ENCODE assay signal across 24 mouse cellular contexts in genomic region chr4:46607601-46608000, GRCm38 (mm10). TPM values are rescaled to one million over a fixed set of nuclear protein-coding genes. Genes with fewer than 3 reads are reported as not detected.
A peak's percentile ranks its signal among the peaks of the same experiment; 100 is the strongest.
DNase-seq lines count a peak whose midpoint lies in the region; ATAC-seq and TF ChIP-seq lines count a peak whose summit lies in the region.
"Had no signal": no experiment of that assay in that cellular context is flagged by ENCODE, and none has a peak within 500 bp of the region (broad histone marks: within the 10 kb centered on the region; RNA-seq: fewer than 3 reads in every experiment).

No protein-coding gene starts in this region.

- H3K4me3 ChIP-seq in hindbrain, postnatal 0 days (ENCODE audit: low read length) = no peak overlapping the region
- H3K4me3 ChIP-seq in hindbrain, embryonic 13.5 days = no peak overlapping the region
- H3K4me3 ChIP-seq in megakaryocyte, embryonic 14.5 days (replicated peaks) = peak overlapping the region; percentile 59
- H3K4me3 ChIP-seq in midbrain, embryonic 11.5 days (ENCODE audit: low read depth, low read length) = no peak overlapping the region
- H3K4me3 ChIP-seq: embryonic facial prominence, embryonic 12.5 days; erythroblast, embryonic 14.5 days; hindbrain, embryonic 12.5 days; intestine, embryonic 15.5 days; kidney, embryonic 15.5 days; liver, embryonic 15.5 days; midbrain, embryonic 10.5 days had no signal

- no peak overlapping the region for H3K4me2 ChIP-seq in hindbrain, postnatal 0 days (ENCODE audit: low read depth, low read length)
- no peak overlapping the region for H3K4me2 ChIP-seq in hindbrain, embryonic 13.5 days
- no peak overlapping the region for H3K4me2 ChIP-seq in midbrain, embryonic 11.5 days
- H3K4me2 ChIP-seq: embryonic facial prominence, embryonic 12.5 days; hindbrain, embryonic 12.5 days; intestine, embryonic 15.5 days; kidney, embryonic 15.5 days; liver, embryonic 15.5 days had no signal

- no peak for DNase-seq in hindbrain, postnatal 0 days (ENCODE audit: low spot score)
- DNase-seq in Muller cell, postnatal 12 days (ENCODE audit: inconsistent ontology term) = peak; percentile 51
- peak; percentile 69 for DNase-seq in adrenal gland, postnatal 14 days
- DNase-seq in embryo, embryonic 10.5 days (ENCODE audit: low spot score) = no peak
- DNase-seq in midbrain, embryonic 11.5 days (ENCODE audit: low spot score, missing footprints) = no peak
- no peak for DNase-seq in yolk sac, embryonic 10.5 days (ENCODE audit: low spot score)
- DNase-seq: cerebellum, adult 9-11 months; gastrocnemius, postnatal 36 days; heart, postnatal 10 days; retina, postnatal 1 day had no signal

- H3K4me1 ChIP-seq in hindbrain, postnatal 0 days (ENCODE audit: insufficient read depth, low read length) = no peaks in the 10 kb centered on the region
- peaks cover 10% of the 10 kb centered on the region; the same call in 1 of the 2 replicates for H3K4me1 ChIP-seq in hindbrain, embryonic 13.5 days (replicated peaks)
- peaks cover 42% of the 10 kb centered on the region for H3K4me1 ChIP-seq in megakaryocyte, embryonic 14.5 days
- H3K4me1 ChIP-seq in midbrain, embryonic 11.5 days (ENCODE audit: control insufficient read depth, insufficient read depth, low read length) = no peaks in the 10 kb centered on the region
- H3K4me1 ChIP-seq: intestine, embryonic 15.5 days; liver, embryonic 15.5 days had no signal

- 0 out of 2 replicates have a peak, but pooled peaks have one; percentile 0 for TF ChIP-seq CTCF in hindbrain, postnatal 0 days (IDR thresholded peaks at IDR 0.05; ENCODE audit: low read depth)

- 81% methylated on average over 3 of the region's 3 CpGs for whole genome bisulfite sequencing in hindbrain, postnatal 0 days
- 70% methylated on average over 3 of the region's 3 CpGs for WGBS in hindbrain, embryonic 13.5 days
- 78% methylated on average over 3 of the region's 3 CpGs for WGBS in midbrain, embryonic 11.5 days

- no peaks in the 10 kb centered on the region for H3K27me3 ChIP-seq in hindbrain, postnatal 0 days (ENCODE audit: insufficient read depth, low read length)
- H3K27me3 ChIP-seq in hindbrain, embryonic 13.5 days = peaks cover 50% of the 10 kb centered on the region
- no peaks in the 10 kb centered on the region for H3K27me3 ChIP-seq in megakaryocyte, embryonic 14.5 days (replicated peaks)
- H3K27me3 ChIP-seq in midbrain, embryonic 11.5 days (ENCODE audit: control insufficient read depth, insufficient read depth, low read length) = no peaks in the 10 kb centered on the region

- no peak overlapping the region for H3K27ac ChIP-seq in hindbrain, postnatal 0 days
- no peak overlapping the region for H3K27ac ChIP-seq in hindbrain, embryonic 13.5 days
- no peak overlapping the region for H3K27ac ChIP-seq in midbrain, embryonic 11.5 days (ENCODE audit: low read depth, low read length)
- H3K27ac ChIP-seq: embryonic facial prominence, embryonic 12.5 days; hindbrain, embryonic 12.5 days; intestine, embryonic 15.5 days; kidney, embryonic 15.5 days; liver, embryonic 15.5 days; midbrain, embryonic 10.5 days; stomach, postnatal 0 days had no signal

- ATAC-seq in hindbrain, postnatal 0 days = no peak
- no peak for ATAC-seq in hindbrain, embryonic 13.5 days (ENCODE audit: low FRiP score)
- ATAC-seq in midbrain, embryonic 11.5 days (ENCODE audit: low FRiP score) = no peak
- ATAC-seq: CD4-positive, CD25-positive, alpha-beta regulatory T cell, adult 4 months; forebrain, embryonic 14.5 days; intestine, embryonic 15.5 days; lung, postnatal 0 days had no signal

- no peaks in the 10 kb centered on the region for H3K36me3 ChIP-seq in hindbrain, postnatal 0 days (ENCODE audit: insufficient read depth, low read length)
- no peaks in the 10 kb centered on the region for H3K36me3 ChIP-seq in hindbrain, embryonic 13.5 days
- peaks cover 80% of the 10 kb centered on the region for H3K36me3 ChIP-seq in megakaryocyte, embryonic 14.5 days (replicated peaks; ENCODE audit: low read length)
- H3K36me3 ChIP-seq in midbrain, embryonic 11.5 days (ENCODE audit: control insufficient read depth, insufficient read depth, low read length) = no peaks in the 10 kb centered on the region
- H3K36me3 ChIP-seq: embryonic facial prominence, embryonic 12.5 days; hindbrain, embryonic 12.5 days; intestine, embryonic 15.5 days; kidney, embryonic 15.5 days; liver, embryonic 15.5 days; midbrain, embryonic 10.5 days had no signal

- H3K9me3 ChIP-seq in hindbrain, postnatal 0 days (ENCODE audit: low read length) = no peaks in the 10 kb centered on the region
- H3K9me3 ChIP-seq in hindbrain, embryonic 13.5 days = no peaks in the 10 kb centered on the region
- no peaks in the 10 kb centered on the region for H3K9me3 ChIP-seq in megakaryocyte, embryonic 14.5 days
- no peaks in the 10 kb centered on the region for H3K9me3 ChIP-seq in midbrain, embryonic 11.5 days (ENCODE audit: control insufficient read depth, low read length)
- H3K9me3 ChIP-seq: embryonic facial prominence, embryonic 12.5 days; G1E; hindbrain, embryonic 12.5 days; intestine, embryonic 15.5 days; kidney, embryonic 15.5 days; liver, embryonic 15.5 days; midbrain, embryonic 10.5 days had no signal

- no peak overlapping the region for H3K9ac ChIP-seq in hindbrain, postnatal 0 days (replicated peaks; ENCODE audit: low read length)
- H3K9ac ChIP-seq in hindbrain, embryonic 13.5 days = no peak overlapping the region
- H3K9ac ChIP-seq in midbrain, embryonic 11.5 days (ENCODE audit: low read length) = no peak overlapping the region
- H3K9ac ChIP-seq: embryonic facial prominence, embryonic 12.5 days; hindbrain, embryonic 12.5 days; intestine, embryonic 15.5 days; kidney, embryonic 15.5 days; liver, embryonic 15.5 days had no signal

RNA-seq across cellular contexts. Expression of gene Coro2a, which starts 5.6 kb away (rescaled TPM):
- total RNA-seq in hindbrain, postnatal 0 days (2014; rRNA removed) = 24.5 and 26.7 TPM in 2 replicates
- 5.9 and 6.2 TPM in 2 replicates for polyA plus RNA-seq in hindbrain, postnatal 0 days (2015; fragmentation: Nextera tagmentation; extraction: Ambion mirVana)
- polyA plus RNA-seq in hindbrain, embryonic 13.5 days (2015; fragmentation: Nextera tagmentation; extraction: Ambion mirVana) = 6.0 and 6.7 TPM in 2 replicates
- total RNA-seq in adrenal gland, postnatal 14 days (2021) = 3.3 and 5.3 TPM in 2 replicates
- polyA plus RNA-seq in megakaryocyte, embryonic 14.5 days (2012; ENCODE audit: insufficient read depth, low replicate concordance) = 29.8 and 31.3 TPM in 2 replicates
- polyA plus RNA-seq in midbrain, embryonic 11.5 days (2014; fragmentation: Nextera tagmentation; extraction: Ambion mirVana) = 2.2 TPM in 2 replicates

RNA-seq across cellular contexts. Expression of gene Tbc1d2, which starts 42.4 kb away (rescaled TPM):
- 2.3 and 3.2 TPM in 2 replicates for total RNA-seq in hindbrain, postnatal 0 days (2014; rRNA removed)
- 1.0 and 1.5 TPM in 2 replicates for polyA plus RNA-seq in hindbrain, postnatal 0 days (2015; fragmentation: Nextera tagmentation; extraction: Ambion mirVana)
- 0.73 and 0.75 TPM in 2 replicates for polyA plus RNA-seq in hindbrain, embryonic 13.5 days (2015; fragmentation: Nextera tagmentation; extraction: Ambion mirVana)
- total RNA-seq in adrenal gland, postnatal 14 days (2021) = 2.0 and 3.1 TPM in 2 replicates
- polyA plus RNA-seq in megakaryocyte, embryonic 14.5 days (2012; ENCODE audit: insufficient read depth, low replicate concordance) = 4.5 and 7.8 TPM in 2 replicates
- polyA plus RNA-seq in midbrain, embryonic 11.5 days (2014; fragmentation: Nextera tagmentation; extraction: Ambion mirVana) = 0.43 and 0.60 TPM in 2 replicates
- polyA plus RNA-seq: G1E had no signal

Comparison
In these comparisons a context has a peak if more than half of its experiments do, and no peak if none do; other contexts are left out.
1. DNase-seq: peak in Muller cell, postnatal 12 days (single experiment) and adrenal gland, postnatal 14 days (single experiment); none in hindbrain, postnatal 0 days (single experiment), embryo, embryonic 10.5 days (single experiment), midbrain, embryonic 11.5 days (single experiment) and yolk sac, embryonic 10.5 days (single experiment).